In the genomic region with DNA sequence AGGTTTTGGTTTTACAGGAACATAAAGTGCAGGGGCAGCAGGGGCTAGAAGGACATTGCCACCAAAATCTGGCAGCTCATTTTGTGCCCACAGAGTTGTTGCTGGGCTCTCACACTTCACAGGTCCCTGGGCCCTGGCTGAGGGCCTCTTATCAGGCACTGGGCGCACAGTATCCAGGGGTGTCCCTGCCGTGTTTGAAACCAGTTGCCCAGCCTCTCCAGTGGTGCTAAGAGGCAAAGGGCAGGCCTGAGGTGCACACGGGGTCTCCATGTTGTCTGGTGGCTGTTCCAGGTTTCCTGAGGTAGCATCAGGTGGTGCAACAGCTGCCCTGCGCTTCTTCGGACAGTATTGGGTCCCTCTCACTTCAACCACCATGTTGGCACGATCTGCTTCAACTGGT, we compare ENCODE assay signal across 26 mouse cellular contexts.
"Had no signal": no experiment of that assay in that cellular context is flagged by ENCODE, and none has a peak within 500 bp of the region (broad histone marks: within the 10 kb centered on the region; RNA-seq: fewer than 3 reads in every experiment).

No protein-coding gene starts in this region.

- H3K9me3 ChIP-seq: heart, embryonic 13.5 days; heart, embryonic 15.5 days; hindbrain, embryonic 10.5 days; intestine, embryonic 15.5 days; limb, embryonic 10.5 days; limb, embryonic 12.5 days; liver, embryonic 13.5 days; liver, embryonic 15.5 days had no signal

- H3K9ac ChIP-seq: forebrain, postnatal 0 days; heart, embryonic 13.5 days; heart, embryonic 15.5 days; hindbrain, embryonic 14.5 days; intestine, embryonic 15.5 days; limb, embryonic 12.5 days; liver, embryonic 13.5 days; liver, embryonic 15.5 days had no signal

- H3K4me3 ChIP-seq: heart, adult 2 months; heart, embryonic 13.5 days; heart, embryonic 15.5 days; hindbrain, embryonic 10.5 days; intestine, embryonic 15.5 days; layer of hippocampus, adult 2 months; left cerebral cortex, adult 2 months; limb, embryonic 10.5 days; limb, embryonic 12.5 days; liver, embryonic 13.5 days; liver, embryonic 15.5 days had no signal

- H3K4me2 ChIP-seq: heart, embryonic 11.5 days; heart, embryonic 13.5 days; heart, embryonic 15.5 days; hindbrain, embryonic 14.5 days; intestine, embryonic 15.5 days; limb, embryonic 12.5 days; liver, embryonic 11.5 days; liver, embryonic 13.5 days; liver, embryonic 15.5 days had no signal

- H3K27me3 ChIP-seq: heart, embryonic 13.5 days; heart, embryonic 15.5 days; intestine, embryonic 15.5 days; limb, embryonic 12.5 days; liver, embryonic 13.5 days; liver, embryonic 15.5 days had no signal

- DNase-seq: forebrain, postnatal 0 days; gastrocnemius, postnatal 14 days; heart, adult 2 months; heart, postnatal 14 days; heart, postnatal 4 days; kidney, adult 18-20 months; kidney, adult 8-10 months; kidney, postnatal 10 days; kidney, postnatal 25 days; kidney, postnatal 4 days; liver, embryonic 13.5 days had no signal

- ATAC-seq: forebrain, postnatal 0 days; hindbrain, embryonic 16.5 days; inflammation-experienced regulatory T-cells, adult 6 months; intestine, embryonic 15.5 days; intestine, postnatal 0 days had no signal

- H3K27ac ChIP-seq: heart, adult 2 months; heart, embryonic 13.5 days; heart, embryonic 15.5 days; hindbrain, embryonic 10.5 days; hindbrain, embryonic 14.5 days; intestine, embryonic 15.5 days; layer of hippocampus, adult 2 months; left cerebral cortex, adult 2 months; limb, embryonic 10.5 days; limb, embryonic 12.5 days; liver, embryonic 13.5 days; liver, embryonic 15.5 days had no signal
